Mouse (Mus musculus): ENCODE results near the gene Mfng.

- TF ChIP-seq CTCF (IDR thresholded peaks at IDR 0.05; ENCODE audit: borderline replicate concordance, control insufficient read depth, extremely low read depth, insufficient read depth, low read length, poor library complexity) (no peak), POLR2A (IDR thresholded peaks at IDR 0.05; ENCODE audit: control insufficient read depth, extremely low read depth, insufficient read depth, low read length, poor library complexity) (no peak)
Observed at GRCm38 (mm10) chr15:78796196-78797059, 23.2 kb upstream of the Mfng start.
